Mouse (Mus musculus) forebrain, embryonic 15.5 days (tissue): ENCODE data around the gene Abca12. TPM values are rescaled to one million over a fixed set of nuclear protein-coding genes. Genes with fewer than 3 reads are reported as not detected.
A peak's percentile ranks its signal among the peaks of the same experiment; 100 is the strongest.

Source experiments
- ATAC-seq: fragments of 200-750 bp; cut with Nextera tagmentation; replicated peaks from 2 replicates; pipeline ENCODE4 v1.8.0; 2017; ENCODE audit warnings: mild to moderate bottlenecking, moderate TSS enrichment, moderate library complexity
- H3K27ac ChIP-seq: fragments of 300-500 bp; sonication (generic); replicated peaks from 2 replicates; pipeline ENCODE4 v1.5.1; 2015; ENCODE audit warnings: mild to moderate bottlenecking, inconsistent platforms
- H3K27me3 ChIP-seq: fragments of 300-500 bp; sonication (generic); 2 replicates; pipeline ENCODE4 v1.6.1; 2015; ENCODE audit warnings: inconsistent platforms
- H3K36me3 ChIP-seq: fragments of 300-500 bp; sonication (generic); 2 replicates; pipeline ENCODE4 v1.6.1; 2015; ENCODE audit warnings: mild to moderate bottlenecking, inconsistent platforms
- H3K4me1 ChIP-seq: fragments of 300-500 bp; sonication (generic); 2 replicates; pipeline ENCODE4 v1.6.1; 2015; ENCODE audit warnings: inconsistent platforms
- H3K4me2 ChIP-seq: fragments of 300-500 bp; sonication (generic); replicated peaks from 2 replicates; pipeline ENCODE4 v1.6.1; 2015; ENCODE audit warnings: mild to moderate bottlenecking, inconsistent platforms
- H3K4me3 ChIP-seq: fragments of 300-500 bp; sonication (generic); 2 replicates; pipeline ENCODE4 v1.5.1; 2015; ENCODE audit warnings: mild to moderate bottlenecking, inconsistent platforms
- H3K9ac ChIP-seq: fragments of 300-500 bp; sonication (generic); replicated peaks from 2 replicates; pipeline ENCODE4 v1.6.1; 2015; ENCODE audit warnings: mild to moderate bottlenecking, inconsistent platforms
- H3K9me3 ChIP-seq: fragments of 300-500 bp; sonication (generic); 2 replicates; pipeline ENCODE4 v1.6.1; 2016; ENCODE audit warnings: inconsistent platforms
- WGBS: fragments of 180-500 bp; shearing (Covaris S2); methylation state at CpG from one replicate; pipeline ENCODE4 v1.1.7; 2015; ENCODE audit warnings: mixed read lengths; 5-methylcytosine and 5-hydroxymethylcytosine counted together
- polyA plus RNA-seq: library from polyadenylated mRNA; unstranded; fragments of >200 nt; fragmentation: Nextera tagmentation; extraction: Ambion mirVana; gene quantifications from 2 replicates; pipeline ENCODE4 v1.2.1, GENCODE M21; 2015

Abca12 gene
- polyA plus RNA-seq, 1 experiment from 2014 or later: 0.03 TPM

- WGBS: 92% methylated on average over 7 of the region's 7 CpGs
- Histone ChIP-seq H3K9ac (no peak overlapping the region), H3K27me3 (no peaks in the 10 kb centered on the region), H3K4me3 (no peak overlapping the region), H3K4me2 (no peak overlapping the region), H3K9me3 (no peaks in the 10 kb centered on the region), H3K27ac (no peak overlapping the region), H3K36me3 (no peaks in the 10 kb centered on the region), H3K4me1 (no peaks in the 10 kb centered on the region)
- no peak for ATAC-seq
Observed at GRCm38 (mm10) chr1:71263532-71263931, 151.2 kb downstream of the Abca12 start.

- Histone ChIP-seq H3K36me3 (no peaks in the 10 kb centered on the region), H3K27me3 (no peaks in the 10 kb centered on the region), H3K27ac (no peak overlapping the region), H3K4me2 (no peak overlapping the region), H3K4me3 (no peak overlapping the region), H3K9ac (no peak overlapping the region), H3K9me3 (no peaks in the 10 kb centered on the region), H3K4me1 (no peaks in the 10 kb centered on the region)
- WGBS: 69% methylated on average over 3 of the region's 3 CpGs
- no peak for ATAC-seq
Observed at GRCm38 (mm10) chr1:71244647-71245046, 170.1 kb downstream of the Abca12 start.

GRCm38 (mm10) chr1:71241396-71241795 lies 173.3 kb downstream of the Abca12 start:
- WGBS: 91% methylated on average over 1 of the region's 1 CpGs
- H3K9ac ChIP-seq: no peak overlapping the region
- ATAC-seq: no peak

GRCm38 (mm10) chr1:71239586-71239985 lies 175.1 kb downstream of the Abca12 start:
- Histone ChIP-seq H3K4me1 (no peaks in the 10 kb centered on the region), H3K9me3 (no peaks in the 10 kb centered on the region), H3K36me3 (no peaks in the 10 kb centered on the region), H3K4me2 (no peak overlapping the region), H3K9ac (no peak overlapping the region), H3K27ac (no peak overlapping the region), H3K4me3 (no peak overlapping the region), H3K27me3 (no peaks in the 10 kb centered on the region)
- no peak for ATAC-seq
- 76% methylated on average over 4 of the region's 4 CpGs for WGBS

More at GRCm38 (mm10) chr1:71241396-71241795, 173.3 kb downstream of the Abca12 start:
- no peak overlapping the region for H3K4me3 ChIP-seq
- H3K9me3 ChIP-seq: no peaks in the 10 kb centered on the region
- H3K27me3 ChIP-seq: no peaks in the 10 kb centered on the region
- H3K4me2 ChIP-seq: no peak overlapping the region
- no peaks in the 10 kb centered on the region for H3K4me1 ChIP-seq
- H3K36me3 ChIP-seq: no peaks in the 10 kb centered on the region
- H3K27ac ChIP-seq: no peak overlapping the region

GRCm38 (mm10) chr1:71235335-71235734 lies 179.4 kb downstream of the Abca12 start:
- Histone ChIP-seq H3K4me3 (no peak overlapping the region), H3K4me1 (no peaks in the 10 kb centered on the region), H3K4me2 (no peak overlapping the region), H3K9me3 (no peaks in the 10 kb centered on the region), H3K27ac (no peak overlapping the region), H3K9ac (no peak overlapping the region), H3K27me3 (no peaks in the 10 kb centered on the region), H3K36me3 (no peaks in the 10 kb centered on the region)
- WGBS: 89% methylated on average over 3 of the region's 3 CpGs
- no peak for ATAC-seq

- H3K9me3 ChIP-seq: no peaks in the 10 kb centered on the region
- no peak for ATAC-seq
- H3K4me1 ChIP-seq: no peaks in the 10 kb centered on the region
- no peaks in the 10 kb centered on the region for H3K27me3 ChIP-seq
- H3K27ac ChIP-seq: no peak overlapping the region
- no peak overlapping the region for H3K4me2 ChIP-seq
- H3K9ac ChIP-seq: no peak overlapping the region
- WGBS: 84% methylated on average over 2 of the region's 2 CpGs
- no peak overlapping the region for H3K4me3 ChIP-seq
- H3K36me3 ChIP-seq: no peaks in the 10 kb centered on the region
Observed at GRCm38 (mm10) chr1:71231211-71231610, 183.5 kb downstream of the Abca12 start.

GRCm38 (mm10) chr1:71203581-71203980 lies 211.1 kb downstream of the Abca12 start:
- H3K27me3 ChIP-seq: no peaks in the 10 kb centered on the region
- no peak overlapping the region for H3K4me3 ChIP-seq
- no peaks in the 10 kb centered on the region for H3K36me3 ChIP-seq
- H3K9ac ChIP-seq: no peak overlapping the region
- WGBS: 88% methylated on average over 4 of the region's 4 CpGs
- no peaks in the 10 kb centered on the region for H3K4me1 ChIP-seq
- H3K9me3 ChIP-seq: no peaks in the 10 kb centered on the region
- no peak overlapping the region for H3K4me2 ChIP-seq
- no peak overlapping the region for H3K27ac ChIP-seq
- no peak for ATAC-seq

GRCm38 (mm10) chr1:71196191-71196590 lies 218.5 kb downstream of the Abca12 start:
- no peak overlapping the region for H3K4me2 ChIP-seq
- no peak overlapping the region for H3K27ac ChIP-seq
- H3K9ac ChIP-seq: no peak overlapping the region
- H3K4me1 ChIP-seq: 0 out of 2 replicates have a peak, but pooled peaks cover 3% of the 10 kb centered on the region
- H3K4me3 ChIP-seq: no peak overlapping the region
- WGBS: 95% methylated on average over 6 of the region's 6 CpGs
- no peaks in the 10 kb centered on the region for H3K9me3 ChIP-seq
- H3K27me3 ChIP-seq: no peaks in the 10 kb centered on the region
- ATAC-seq: no peak
- H3K36me3 ChIP-seq: no peaks in the 10 kb centered on the region

GRCm38 (mm10) chr1:71195333-71195732 lies 219.4 kb downstream of the Abca12 start:
- H3K27me3 ChIP-seq: no peaks in the 10 kb centered on the region
- no peaks in the 10 kb centered on the region for H3K36me3 ChIP-seq
- H3K27ac ChIP-seq: no peak overlapping the region
- 84% methylated on average over 4 of the region's 4 CpGs for WGBS
- H3K4me1 ChIP-seq: 0 out of 2 replicates have a peak, but pooled peaks cover 3% of the 10 kb centered on the region
- H3K4me2 ChIP-seq: no peak overlapping the region
- H3K9me3 ChIP-seq: no peaks in the 10 kb centered on the region
- no peak for ATAC-seq
- H3K9ac ChIP-seq: no peak overlapping the region
- no peak overlapping the region for H3K4me3 ChIP-seq

- H3K27ac ChIP-seq: no peak overlapping the region
- 0 out of 2 replicates have a peak, but pooled peaks have one; percentile 46 for ATAC-seq
- no peaks in the 10 kb centered on the region for H3K36me3 ChIP-seq
- no peak overlapping the region for H3K4me2 ChIP-seq
- no peak overlapping the region for H3K9ac ChIP-seq
- H3K9me3 ChIP-seq: no peaks in the 10 kb centered on the region
- H3K4me1 ChIP-seq: 0 out of 2 replicates have a peak, but pooled peaks cover 3% of the 10 kb centered on the region
- no peak overlapping the region for H3K4me3 ChIP-seq
- WGBS: 30% methylated on average over 1 of the region's 1 CpGs
- no peaks in the 10 kb centered on the region for H3K27me3 ChIP-seq
Observed at GRCm38 (mm10) chr1:71193931-71194330, 220.8 kb downstream of the Abca12 start.

Other genes starting within 250 kb of the Abca12 start
- 36.2 TPM in 2 replicates for gene Atic, start 142.2 kb upstream of the Abca12 start, polyA plus RNA-seq
- gene Fn1, start 238.3 kb upstream of the Abca12 start, polyA plus RNA-seq: 28.2 and 32.8 TPM in 2 replicates